Mouse (Mus musculus) E14TG2a.4 (cell line): ENCODE measurements around the gene Gpx2.

Source experiments
- H3K27me3 ChIP-seq: 2 replicates; pipeline ENCODE4 v1.6.1; 2014; ENCODE audit warnings: low read length, control low read depth; ENCODE audit not compliant: insufficient read depth
- H3K36me3 ChIP-seq: 2 replicates; pipeline ENCODE4 v1.6.1; 2014; ENCODE audit warnings: low read length, control low read depth; ENCODE audit not compliant: insufficient read depth
- H3K4me1 ChIP-seq: replicated peaks from 2 replicates; pipeline ENCODE4 v1.6.1; 2014; ENCODE audit warnings: low read depth, low read length, control low read depth
- H3K4me3 ChIP-seq: replicated peaks from 2 replicates; pipeline ENCODE4 v1.5.1; 2014; ENCODE audit warnings: mild to moderate bottlenecking, low read length
- H3K9me3 ChIP-seq: 2 replicates; pipeline ENCODE4 v1.6.1; 2014; ENCODE audit warnings: low read length, control low read depth
- CTCF ChIP-seq: conservative IDR thresholded peaks from 2 replicates; pipeline ENCODE4 v1.5.1; 2014; ENCODE audit warnings: low read length
- NANOG ChIP-seq: IDR thresholded peaks from 2 replicates; pipeline ENCODE4 v1.6.1; 2014; ENCODE audit warnings: borderline replicate concordance, low read length, mixed read lengths
- POU5F1 ChIP-seq: IDR thresholded peaks from 2 replicates; pipeline ENCODE4 v1.6.1; 2014; ENCODE audit warnings: low read length, borderline replicate concordance

The Gpx2 gene

GRCm38 (mm10) chr12:76775132-76775531 lies 20.2 kb downstream of the Gpx2 start:
- TF ChIP-seq NANOG (no peak), POU5F1 (no peak), CTCF (no peak)
- Histone ChIP-seq H3K4me3 (no peak overlapping the region), H3K36me3 (peaks cover 19% of the 10 kb centered on the region), H3K4me1 (no peaks in the 10 kb centered on the region), H3K27me3 (no peaks in the 10 kb centered on the region), H3K9me3 (peaks cover 20% of the 10 kb centered on the region)

- peaks cover 15% of the 10 kb centered on the region for H3K9me3 ChIP-seq
- H3K27me3 ChIP-seq = no peaks in the 10 kb centered on the region
- H3K4me3 ChIP-seq = no peak overlapping the region
- no peak for TF ChIP-seq NANOG
- no peak for TF ChIP-seq POU5F1
- no peak for TF ChIP-seq CTCF
- H3K4me1 ChIP-seq = no peaks in the 10 kb centered on the region
- peaks cover 14% of the 10 kb centered on the region for H3K36me3 ChIP-seq
These were observed 20.7 kb downstream of the Gpx2 start for GRCm38 (mm10) chr12:76774652-76775051.

- H3K36me3 ChIP-seq = no peaks in the 10 kb centered on the region
- no peaks in the 10 kb centered on the region for H3K9me3 ChIP-seq
- H3K4me3 ChIP-seq = no peak overlapping the region
- TF ChIP-seq NANOG (no peak), POU5F1 (no peak), CTCF (no peak)
- H3K4me1 ChIP-seq = peaks cover 12% of the 10 kb centered on the region
- no peaks in the 10 kb centered on the region for H3K27me3 ChIP-seq
These were observed 23.8 kb downstream of the Gpx2 start for GRCm38 (mm10) chr12:76771540-76771939.

DNA sequence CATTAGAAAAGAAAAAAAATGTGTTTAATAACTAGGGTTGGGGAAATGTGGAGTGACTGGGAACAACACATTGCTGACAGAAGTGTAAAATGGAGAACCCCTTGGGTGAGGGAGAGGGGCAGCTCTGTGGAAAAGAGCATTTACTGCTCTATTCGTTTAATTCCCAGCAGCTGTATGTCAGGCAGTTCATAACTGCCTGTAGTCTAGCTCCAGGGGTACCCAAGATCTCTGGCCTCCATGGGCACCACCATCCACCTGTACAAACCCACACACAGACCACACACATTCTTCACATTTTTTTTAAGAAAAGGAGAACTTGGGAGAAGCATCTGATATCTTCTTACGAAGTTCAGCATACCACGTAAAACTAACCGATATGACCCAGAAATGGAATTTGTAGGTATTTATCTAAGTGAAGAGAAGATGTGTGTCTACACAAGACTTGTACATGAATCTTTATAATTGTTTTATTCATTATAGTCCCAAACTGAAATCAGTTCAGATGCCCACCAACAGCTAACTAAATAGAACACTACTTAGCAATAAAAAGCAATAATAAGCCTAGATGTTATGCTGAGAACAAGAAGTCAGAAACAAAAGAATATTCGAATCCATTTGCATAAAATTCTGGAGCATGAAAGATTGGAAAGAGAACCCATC lies 24.4 kb downstream of the Gpx2 start:
- no peak for TF ChIP-seq NANOG
- TF ChIP-seq POU5F1 = no peak
- TF ChIP-seq CTCF = no peak
- no peaks in the 10 kb centered on the region for H3K9me3 ChIP-seq
- H3K4me3 ChIP-seq = no peak overlapping the region
- peaks cover 17% of the 10 kb centered on the region for H3K4me1 ChIP-seq
- no peaks in the 10 kb centered on the region for H3K27me3 ChIP-seq
- no peaks in the 10 kb centered on the region for H3K36me3 ChIP-seq

DNA sequence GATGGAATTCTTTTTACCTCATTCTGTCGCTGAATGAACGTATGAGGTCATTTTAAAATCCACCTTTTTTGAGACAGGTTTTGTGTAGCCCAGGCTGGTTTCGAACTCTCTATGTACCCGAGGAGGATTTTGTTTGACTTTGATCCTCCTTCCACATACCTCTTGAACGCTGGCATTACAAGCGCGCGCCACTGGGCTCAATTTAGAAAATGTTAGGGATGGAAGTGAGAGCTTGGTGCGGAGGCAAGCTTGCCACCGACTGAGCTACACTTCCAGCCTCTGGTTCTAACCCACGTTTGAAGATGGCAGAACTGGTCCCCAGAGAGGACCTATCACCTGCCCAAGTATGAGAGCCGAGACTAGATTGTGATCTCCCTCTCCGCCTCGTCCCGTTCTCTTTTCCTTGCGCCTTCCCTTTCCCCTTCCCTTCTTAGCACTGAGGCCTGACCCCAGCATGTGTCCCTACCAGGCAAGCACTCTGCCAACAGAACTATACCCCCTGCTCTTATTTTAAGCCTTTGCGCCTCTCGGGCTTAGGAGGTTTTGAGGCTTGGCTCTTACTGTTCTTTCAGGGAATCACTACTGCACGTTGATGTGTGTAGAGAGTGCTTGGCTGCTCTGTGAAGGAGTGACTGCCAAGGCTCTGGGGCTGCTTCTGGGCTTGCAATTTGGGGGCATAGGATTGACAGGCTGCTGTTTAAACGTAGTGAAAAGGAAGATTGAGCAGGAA lies 29.3 kb downstream of the Gpx2 start:
- no peaks in the 10 kb centered on the region for H3K27me3 ChIP-seq
- H3K9me3 ChIP-seq = no peaks in the 10 kb centered on the region
- H3K4me1 ChIP-seq = peaks cover 33% of the 10 kb centered on the region
- TF ChIP-seq POU5F1 (no peak), NANOG (no peak), CTCF (no peak)
- peak overlapping the region; percentile 89 for H3K4me3 ChIP-seq
- H3K36me3 ChIP-seq = no peaks in the 10 kb centered on the region

- Histone ChIP-seq H3K4me3 (peak within 1 kb of the TSS; percentile 89), H3K4me1 (peaks cover 33% of the 10 kb centered on the region), H3K27me3 (no peaks in the 10 kb centered on the region), H3K9me3 (no peaks in the 10 kb centered on the region), H3K36me3 (no peaks in the 10 kb centered on the region)
- TF ChIP-seq POU5F1 = no peak
- no peak for TF ChIP-seq NANOG
- no peak for TF ChIP-seq CTCF
These were observed 30.0 kb downstream of the Gpx2 start, which contains the start of the genes Churc1 and Fntb for GRCm38 (mm10) chr12:76765354-76765851. Churc1 (plus strand) TSS chr12:76765538. Fntb (plus strand) TSS chr12:76765589.

GRCm38 (mm10) chr12:76752652-76753318 lies 42.6 kb downstream of the Gpx2 start:
- TF ChIP-seq NANOG (no peak), POU5F1 (no peak), CTCF (peak; percentile 44)
- Histone ChIP-seq H3K27me3 (no peaks in the 10 kb centered on the region), H3K9me3 (peaks cover 36% of the 10 kb centered on the region), H3K36me3 (no peaks in the 10 kb centered on the region), H3K4me3 (no peak overlapping the region), H3K4me1 (no peaks in the 10 kb centered on the region; the same call in 1 of the 2 replicates)

- H3K36me3 ChIP-seq = no peaks in the 10 kb centered on the region
- TF ChIP-seq CTCF (no peak), NANOG (no peak), POU5F1 (no peak)
- H3K27me3 ChIP-seq = no peaks in the 10 kb centered on the region
- no peak overlapping the region for H3K4me3 ChIP-seq
- peaks cover 36% of the 10 kb centered on the region for H3K9me3 ChIP-seq
- H3K4me1 ChIP-seq = no peaks in the 10 kb centered on the region; the same call in 1 of the 2 replicates
These were observed 44.4 kb downstream of the Gpx2 start for GRCm38 (mm10) chr12:76750866-76751459.
